Mouse (Mus musculus): ENCODE data around the gene Med26.

DNA sequence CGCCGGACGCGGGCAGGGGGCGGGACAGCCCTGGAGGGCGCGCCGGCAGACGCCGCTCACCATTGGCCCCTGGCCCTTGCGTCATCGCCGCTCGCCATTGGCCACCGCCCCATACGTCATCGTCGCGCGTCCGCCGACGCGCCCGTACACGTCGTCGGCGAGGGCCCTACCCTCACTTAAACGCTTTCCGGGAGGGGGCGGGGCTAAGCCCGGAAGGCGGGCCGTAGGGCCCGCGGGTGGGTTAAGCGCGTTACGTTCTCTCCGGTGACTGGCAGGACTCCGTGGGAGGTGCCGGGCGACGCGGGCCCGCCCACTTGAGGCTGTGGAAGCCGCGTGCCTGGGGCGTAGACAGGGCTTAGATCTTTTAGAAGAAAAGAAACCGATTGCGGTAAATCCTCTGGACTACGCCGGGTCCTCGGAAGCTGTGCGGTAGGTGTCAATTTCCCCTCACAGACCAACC is 55.4 kb downstream of the Med26 start:
- TF ChIP-seq POLR2A (IDR thresholded peaks at IDR 0.05; ENCODE audit: low read depth, low read length) (no peak), CTCF (IDR thresholded peaks at IDR 0.05; ENCODE audit: extremely low read depth, insufficient read depth, insufficient read length, insufficient replicate concordance) (no peak)

All from spleen, adult 2 months (tissue).